Mouse (Mus musculus): ENCODE results near the gene E4f1. TPM values are rescaled to one million over a fixed set of nuclear protein-coding genes. Genes with fewer than 3 reads are reported as not detected.

E4f1 gene
- polyA plus RNA-seq, 1 experiment from 2014 or later: 42.3 TPM

GRCm38 (mm10) chr17:24414230-24414976 lies 55.7 kb downstream of the E4f1 start, which contains the start of gene Rnps1:
Gene Rnps1 (plus strand): TSS chr17:24414565.
- peak within 1 kb of the TSS; percentile 91 for H3K27ac ChIP-seq (ENCODE audit: low read depth, low read length)
- peak; percentile 97 for ATAC-seq
- H3K9ac ChIP-seq (ENCODE audit: low read depth, low read length): peak within 1 kb of the TSS; percentile 90
- WGBS: under 1% methylated on average over 62 of the region's 64 CpGs
- H3K27me3 ChIP-seq (replicated peaks; ENCODE audit: control insufficient read depth, insufficient read depth, low read length): no peaks in the 10 kb centered on the region
- peak within 1 kb of the TSS; percentile 95 for H3K4me2 ChIP-seq (ENCODE audit: low read length)
- peaks cover 7% of the 10 kb centered on the region for H3K36me3 ChIP-seq (ENCODE audit: control insufficient read depth, insufficient read depth, low read length)
- peaks cover 23% of the 10 kb centered on the region for H3K4me1 ChIP-seq (ENCODE audit: control insufficient read depth, insufficient read depth, low read depth, low read length)
- H3K4me3 ChIP-seq (ENCODE audit: low read length): peak within 1 kb of the TSS; percentile 86
- H3K9me3 ChIP-seq (ENCODE audit: control insufficient read depth, low read length): no peaks in the 10 kb centered on the region

GRCm38 (mm10) chr17:24413557-24414211 lies 56.4 kb downstream of the E4f1 start:
- WGBS: 35% methylated on average over 22 of the region's 22 CpGs
- Histone ChIP-seq H3K9ac (ENCODE audit: low read depth, low read length) (peak overlapping the region; percentile 63), H3K9me3 (ENCODE audit: control insufficient read depth, low read length) (no peaks in the 10 kb centered on the region), H3K4me3 (ENCODE audit: low read length) (peak overlapping the region; percentile 86), H3K4me1 (ENCODE audit: control insufficient read depth, insufficient read depth, low read depth, low read length) (peaks cover 23% of the 10 kb centered on the region), H3K27ac (ENCODE audit: low read depth, low read length) (peak overlapping the region; percentile 91), H3K4me2 (ENCODE audit: low read length) (peak overlapping the region; percentile 95), H3K27me3 (replicated peaks; ENCODE audit: control insufficient read depth, insufficient read depth, low read length) (no peaks in the 10 kb centered on the region), H3K36me3 (ENCODE audit: control insufficient read depth, insufficient read depth, low read length) (peaks cover 12% of the 10 kb centered on the region)
- peak; percentile 44 for ATAC-seq

GRCm38 (mm10) chr17:24407116-24407803 lies 62.9 kb downstream of the E4f1 start:
- H3K9ac ChIP-seq (ENCODE audit: low read depth, low read length): no peak overlapping the region
- no peaks in the 10 kb centered on the region for H3K9me3 ChIP-seq (ENCODE audit: control insufficient read depth, low read length)
- ATAC-seq: no peak
- H3K4me1 ChIP-seq (ENCODE audit: control insufficient read depth, insufficient read depth, low read depth, low read length): no peaks in the 10 kb centered on the region
- H3K4me3 ChIP-seq (ENCODE audit: low read length): no peak overlapping the region
- WGBS: 89% methylated on average over 12 of the region's 12 CpGs
- H3K27ac ChIP-seq (ENCODE audit: low read depth, low read length): no peak overlapping the region
- peaks cover 25% of the 10 kb centered on the region for H3K36me3 ChIP-seq (ENCODE audit: control insufficient read depth, insufficient read depth, low read length)
- H3K4me2 ChIP-seq (ENCODE audit: low read length): no peak overlapping the region
- H3K27me3 ChIP-seq (replicated peaks; ENCODE audit: control insufficient read depth, insufficient read depth, low read length): no peaks in the 10 kb centered on the region

GRCm38 (mm10) chr17:24402371-24402770 lies 67.7 kb downstream of the E4f1 start:
- no peak for ATAC-seq
- no peaks in the 10 kb centered on the region for H3K9me3 ChIP-seq (ENCODE audit: control insufficient read depth, low read length)
- no peaks in the 10 kb centered on the region for H3K4me1 ChIP-seq (ENCODE audit: control insufficient read depth, insufficient read depth, low read depth, low read length)
- WGBS: 79% methylated on average over 3 of the region's 3 CpGs
- H3K9ac ChIP-seq (ENCODE audit: low read depth, low read length): no peak overlapping the region
- H3K4me3 ChIP-seq (ENCODE audit: low read length): no peak overlapping the region
- H3K4me2 ChIP-seq (ENCODE audit: low read length): no peak overlapping the region
- H3K27me3 ChIP-seq (replicated peaks; ENCODE audit: control insufficient read depth, insufficient read depth, low read length): no peaks in the 10 kb centered on the region
- peaks cover 43% of the 10 kb centered on the region for H3K36me3 ChIP-seq (ENCODE audit: control insufficient read depth, insufficient read depth, low read length)
- H3K27ac ChIP-seq (ENCODE audit: low read depth, low read length): no peak overlapping the region

- Histone ChIP-seq H3K9me3 (ENCODE audit: control insufficient read depth, low read length) (no peaks in the 10 kb centered on the region), H3K4me2 (ENCODE audit: low read length) (no peak overlapping the region), H3K27ac (ENCODE audit: low read depth, low read length) (no peak overlapping the region), H3K27me3 (replicated peaks; ENCODE audit: control insufficient read depth, insufficient read depth, low read length) (no peaks in the 10 kb centered on the region), H3K4me3 (ENCODE audit: low read length) (no peak overlapping the region), H3K36me3 (ENCODE audit: control insufficient read depth, insufficient read depth, low read length) (peaks cover 32% of the 10 kb centered on the region), H3K9ac (ENCODE audit: low read depth, low read length) (no peak overlapping the region), H3K4me1 (ENCODE audit: control insufficient read depth, insufficient read depth, low read depth, low read length) (no peaks in the 10 kb centered on the region)
- no peak for ATAC-seq
- WGBS: 85% methylated on average over 7 of the region's 7 CpGs
These were observed 75.7 kb downstream of the E4f1 start for GRCm38 (mm10) chr17:24394456-24394855.

Other genes with a start within 250 kb of the E4f1 start
- gene Tedc2, start 249.5 kb downstream of the E4f1 start, polyA plus RNA-seq (2015; fragmentation: Nextera tagmentation; extraction: Ambion mirVana): 8.9 and 10.1 TPM in 2 replicates
- gene Ccnf, start 218.8 kb downstream of the E4f1 start, polyA plus RNA-seq (2015; fragmentation: Nextera tagmentation; extraction: Ambion mirVana): 14.4 and 17.6 TPM in 2 replicates
- gene Abca17, start 119.2 kb downstream of the E4f1 start, polyA plus RNA-seq (2015; fragmentation: Nextera tagmentation; extraction: Ambion mirVana): 1.2 TPM in 2 replicates
- 30.1 and 34.5 TPM in 2 replicates for gene Abca3, start 118.4 kb downstream of the E4f1 start, polyA plus RNA-seq (2015; fragmentation: Nextera tagmentation; extraction: Ambion mirVana)
- gene Rnps1, start 55.7 kb downstream of the E4f1 start, polyA plus RNA-seq (2015; fragmentation: Nextera tagmentation; extraction: Ambion mirVana): 304 and 328 TPM in 2 replicates
- gene Eci1, start 43.7 kb downstream of the E4f1 start, polyA plus RNA-seq (2015; fragmentation: Nextera tagmentation; extraction: Ambion mirVana): 48.0 and 59.0 TPM in 2 replicates
- 6.1 and 9.4 TPM in 2 replicates for gene Dnase1l2, start 27.2 kb downstream of the E4f1 start, polyA plus RNA-seq (2015; fragmentation: Nextera tagmentation; extraction: Ambion mirVana)
- 83.9 and 85.4 TPM in 2 replicates for gene Pgp, start 79 bp upstream of the E4f1 start, polyA plus RNA-seq (2015; fragmentation: Nextera tagmentation; extraction: Ambion mirVana)
- 0.65 and 1.2 TPM in 2 replicates for gene Bricd5, start 3.6 kb upstream of the E4f1 start, polyA plus RNA-seq (2015; fragmentation: Nextera tagmentation; extraction: Ambion mirVana)
- gene Mlst8, start 8.8 kb upstream of the E4f1 start, polyA plus RNA-seq (2015; fragmentation: Nextera tagmentation; extraction: Ambion mirVana): 36.2 and 39.3 TPM in 2 replicates
- gene Caskin1, start 18.3 kb upstream of the E4f1 start, polyA plus RNA-seq (2015; fragmentation: Nextera tagmentation; extraction: Ambion mirVana): 43.6 and 44.6 TPM in 2 replicates
- 85.9 and 94.2 TPM in 2 replicates for gene Traf7, start 57.6 kb upstream of the E4f1 start, polyA plus RNA-seq (2015; fragmentation: Nextera tagmentation; extraction: Ambion mirVana)
- gene Rab26, start 63.9 kb upstream of the E4f1 start, polyA plus RNA-seq (2015; fragmentation: Nextera tagmentation; extraction: Ambion mirVana): 10.9 and 13.0 TPM in 2 replicates
- gene Pkd1, start 79.5 kb upstream of the E4f1 start, polyA plus RNA-seq (2015; fragmentation: Nextera tagmentation; extraction: Ambion mirVana): 26.8 and 29.9 TPM in 2 replicates
- 65.8 and 80.9 TPM in 2 replicates for gene Tsc2, start 162.3 kb upstream of the E4f1 start, polyA plus RNA-seq (2015; fragmentation: Nextera tagmentation; extraction: Ambion mirVana)
- 9.6 and 9.9 TPM in 2 replicates for gene Nthl1, start 162.4 kb upstream of the E4f1 start, polyA plus RNA-seq (2015; fragmentation: Nextera tagmentation; extraction: Ambion mirVana)
- gene Slc9a3r2, start 180.0 kb upstream of the E4f1 start, polyA plus RNA-seq (2015; fragmentation: Nextera tagmentation; extraction: Ambion mirVana): 60.8 TPM in 2 replicates
- gene Npw, start 188.1 kb upstream of the E4f1 start, polyA plus RNA-seq (2015; fragmentation: Nextera tagmentation; extraction: Ambion mirVana): 0.54 and 0.75 TPM in 2 replicates
- 10.8 and 18.7 TPM in 2 replicates for gene Zfp598, start 199.4 kb upstream of the E4f1 start, polyA plus RNA-seq (2015; fragmentation: Nextera tagmentation; extraction: Ambion mirVana)
- gene Syngr3, start 219.6 kb upstream of the E4f1 start, polyA plus RNA-seq (2015; fragmentation: Nextera tagmentation; extraction: Ambion mirVana): 272 and 319 TPM in 2 replicates
- gene Gfer, start 225.8 kb upstream of the E4f1 start, polyA plus RNA-seq (2015; fragmentation: Nextera tagmentation; extraction: Ambion mirVana): 35.4 and 37.3 TPM in 2 replicates
- 1.7 and 2.3 TPM in 2 replicates for gene Noxo1, start 225.9 kb upstream of the E4f1 start, polyA plus RNA-seq (2015; fragmentation: Nextera tagmentation; extraction: Ambion mirVana)
- gene Tbl3, start 237.3 kb upstream of the E4f1 start, polyA plus RNA-seq (2015; fragmentation: Nextera tagmentation; extraction: Ambion mirVana): 62.4 and 69.9 TPM in 2 replicates
- gene Rnf151, start 247.8 kb upstream of the E4f1 start, polyA plus RNA-seq (2015; fragmentation: Nextera tagmentation; extraction: Ambion mirVana): not detected in 2 replicates
- 732 and 739 TPM in 2 replicates for gene Rps2, start 247.8 kb upstream of the E4f1 start, polyA plus RNA-seq (2015; fragmentation: Nextera tagmentation; extraction: Ambion mirVana)